Mouse (Mus musculus): ENCODE results near the gene Alkbh3. TPM values are rescaled to one million over a fixed set of nuclear protein-coding genes. Genes with fewer than 3 reads are reported as not detected.

Gene Alkbh3
- polyA plus RNA-seq, 1 experiment from 2014 or later: 70.0 TPM

- no peak overlapping the region for H3K9ac ChIP-seq (ENCODE audit: low read length)
- ATAC-seq (ENCODE audit: low read depth): no peak; the same call in 1 of the 2 replicates
- no peak overlapping the region for H3K4me2 ChIP-seq (ENCODE audit: low read depth, low read length)
- 68% methylated on average over 4 of the region's 4 CpGs for WGBS
- no peaks in the 10 kb centered on the region for H3K9me3 ChIP-seq (ENCODE audit: control insufficient read depth, low read length)
- peaks cover 30% of the 10 kb centered on the region for H3K36me3 ChIP-seq (ENCODE audit: control insufficient read depth, insufficient read depth, low read length)
- H3K27ac ChIP-seq (ENCODE audit: low read length): no peak overlapping the region
- H3K4me1 ChIP-seq (replicated peaks; ENCODE audit: control insufficient read depth, insufficient read depth, low read length): no peaks in the 10 kb centered on the region
- no peak overlapping the region for H3K4me3 ChIP-seq (ENCODE audit: low read length)
- no peaks in the 10 kb centered on the region for H3K27me3 ChIP-seq (ENCODE audit: control insufficient read depth, insufficient read depth, low read depth, low read length)
Observed at GRCm38 (mm10) chr2:94001918-94002317, 8.7 kb downstream of the Alkbh3 start.

DNA sequence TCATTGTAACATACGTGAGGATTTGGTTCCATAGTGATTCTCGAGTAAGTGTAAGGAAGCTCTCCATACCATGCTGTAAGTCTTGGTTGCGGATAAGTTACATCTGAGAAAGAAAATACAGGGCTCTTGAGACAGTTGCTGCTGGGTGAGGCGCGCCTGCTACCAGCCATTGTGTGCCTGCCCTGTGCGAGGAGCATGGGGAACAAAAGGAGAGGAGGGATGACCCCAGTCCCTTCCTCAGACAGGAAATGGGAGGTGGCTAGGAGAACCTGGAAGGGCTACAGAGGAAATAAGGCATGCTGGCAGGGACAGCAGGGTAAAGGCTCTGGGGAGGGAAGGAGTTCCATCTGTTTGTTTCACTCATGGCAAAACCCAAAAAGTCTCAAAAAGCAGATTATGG lies 9.2 kb downstream of the Alkbh3 start:
- WGBS: 76% methylated on average over 6 of the region's 6 CpGs
- H3K4me3 ChIP-seq (ENCODE audit: low read length): no peak overlapping the region
- peaks cover 31% of the 10 kb centered on the region for H3K36me3 ChIP-seq (ENCODE audit: control insufficient read depth, insufficient read depth, low read length)
- H3K4me2 ChIP-seq (ENCODE audit: low read depth, low read length): no peak overlapping the region
- H3K27me3 ChIP-seq (ENCODE audit: control insufficient read depth, insufficient read depth, low read depth, low read length): no peaks in the 10 kb centered on the region
- ATAC-seq (ENCODE audit: low read depth): peak; percentile 69
- peak overlapping the region; percentile 47; the same call in 1 of the 2 replicates for H3K27ac ChIP-seq (ENCODE audit: low read length)
- H3K9me3 ChIP-seq (ENCODE audit: control insufficient read depth, low read length): no peaks in the 10 kb centered on the region
- no peaks in the 10 kb centered on the region for H3K4me1 ChIP-seq (replicated peaks; ENCODE audit: control insufficient read depth, insufficient read depth, low read length)
- H3K9ac ChIP-seq (ENCODE audit: low read length): no peak overlapping the region

GRCm38 (mm10) chr2:93996254-93996653 lies 14.4 kb downstream of the Alkbh3 start, which contains the start of gene Gm27027:
Gene Gm27027, minus strand, starts transcription at chr2:93996354.
- H3K27me3 ChIP-seq (ENCODE audit: control insufficient read depth, insufficient read depth, low read depth, low read length): no peaks in the 10 kb centered on the region
- no peaks in the 10 kb centered on the region for H3K9me3 ChIP-seq (ENCODE audit: control insufficient read depth, low read length)
- H3K4me2 ChIP-seq (ENCODE audit: low read depth, low read length): no peak within 1 kb of the TSS
- no peak within 1 kb of the TSS for H3K9ac ChIP-seq (ENCODE audit: low read length)
- H3K27ac ChIP-seq (ENCODE audit: low read length): no peak within 1 kb of the TSS
- peaks cover 19% of the 10 kb centered on the region for H3K36me3 ChIP-seq (ENCODE audit: control insufficient read depth, insufficient read depth, low read length)
- WGBS: 88% methylated on average over 6 of the region's 6 CpGs
- H3K4me3 ChIP-seq (ENCODE audit: low read length): no peak within 1 kb of the TSS
- H3K4me1 ChIP-seq (replicated peaks; ENCODE audit: control insufficient read depth, insufficient read depth, low read length): 0 out of 2 replicates have a peak, but pooled peaks cover 3% of the 10 kb centered on the region
- ATAC-seq (ENCODE audit: low read depth): no peak

GRCm38 (mm10) chr2:93992810-93993209 lies 17.8 kb downstream of the Alkbh3 start:
- Histone ChIP-seq H3K4me3 (ENCODE audit: low read length) (no peak overlapping the region), H3K27ac (ENCODE audit: low read length) (no peak overlapping the region), H3K9me3 (ENCODE audit: control insufficient read depth, low read length) (no peaks in the 10 kb centered on the region), H3K36me3 (ENCODE audit: control insufficient read depth, insufficient read depth, low read length) (peaks cover 21% of the 10 kb centered on the region; the same call in 1 of the 2 replicates), H3K4me1 (replicated peaks; ENCODE audit: control insufficient read depth, insufficient read depth, low read length) (0 out of 2 replicates have a peak, but pooled peaks cover 3% of the 10 kb centered on the region), H3K4me2 (ENCODE audit: low read depth, low read length) (no peak overlapping the region), H3K9ac (ENCODE audit: low read length) (no peak overlapping the region), H3K27me3 (ENCODE audit: control insufficient read depth, insufficient read depth, low read depth, low read length) (no peaks in the 10 kb centered on the region)
- 60% methylated on average over 3 of the region's 3 CpGs for WGBS
- ATAC-seq (ENCODE audit: low read depth): no peak

DNA sequence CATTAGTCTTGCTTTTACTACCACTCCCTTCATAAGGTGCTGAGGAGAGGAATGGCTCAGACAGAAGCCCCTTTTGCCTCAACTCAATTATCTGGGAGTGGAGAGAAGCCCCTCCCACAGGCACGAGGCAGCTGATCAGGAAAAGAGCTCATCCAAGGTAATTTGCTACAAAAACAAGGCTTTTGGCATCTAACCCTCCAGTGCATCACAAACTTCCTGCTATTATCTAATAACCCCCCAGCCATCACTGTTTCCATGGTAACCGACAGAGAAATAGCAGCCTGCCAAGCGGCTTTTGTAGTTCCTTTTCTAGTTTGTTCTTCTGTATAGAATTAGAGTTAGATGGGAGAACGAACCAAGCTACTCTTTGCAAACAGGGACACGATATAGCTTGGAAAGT lies 18.3 kb downstream of the Alkbh3 start:
- ATAC-seq (ENCODE audit: low read depth): peak; percentile 20; the same call in 1 of the 2 replicates
- Histone ChIP-seq H3K4me1 (replicated peaks; ENCODE audit: control insufficient read depth, insufficient read depth, low read length) (0 out of 2 replicates have a peak, but pooled peaks cover 3% of the 10 kb centered on the region), H3K27me3 (ENCODE audit: control insufficient read depth, insufficient read depth, low read depth, low read length) (no peaks in the 10 kb centered on the region), H3K4me3 (ENCODE audit: low read length) (no peak overlapping the region), H3K27ac (ENCODE audit: low read length) (peak overlapping the region; percentile 19; the same call in 1 of the 2 replicates), H3K4me2 (ENCODE audit: low read depth, low read length) (no peak overlapping the region), H3K36me3 (ENCODE audit: control insufficient read depth, insufficient read depth, low read length) (peaks cover 22% of the 10 kb centered on the region; the same call in 1 of the 2 replicates), H3K9me3 (ENCODE audit: control insufficient read depth, low read length) (no peaks in the 10 kb centered on the region), H3K9ac (ENCODE audit: low read length) (no peak overlapping the region)
- 55% methylated on average over 5 of the region's 5 CpGs for WGBS

DNA sequence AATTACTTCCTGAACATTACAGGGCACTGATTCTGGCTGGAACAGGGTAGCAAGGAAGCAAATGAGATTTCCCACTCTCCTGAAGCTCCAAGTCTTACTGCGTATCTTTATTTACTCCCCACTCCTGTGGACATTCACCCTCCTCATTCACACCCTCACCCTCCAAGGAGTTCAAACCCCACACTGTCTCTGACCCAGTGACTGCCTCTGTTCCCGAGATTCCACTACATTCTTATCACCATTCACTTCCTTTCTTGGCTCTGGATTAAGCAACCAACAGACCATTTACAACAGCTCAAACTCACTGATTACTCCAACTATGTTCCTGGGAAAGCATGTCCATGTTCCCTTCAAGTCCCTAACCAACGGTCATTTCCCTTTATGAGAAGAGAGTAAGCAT lies 19.3 kb downstream of the Alkbh3 start:
- peaks cover 15% of the 10 kb centered on the region for H3K36me3 ChIP-seq (ENCODE audit: control insufficient read depth, insufficient read depth, low read length)
- H3K27me3 ChIP-seq (ENCODE audit: control insufficient read depth, insufficient read depth, low read depth, low read length): no peaks in the 10 kb centered on the region
- H3K9ac ChIP-seq (ENCODE audit: low read length): no peak overlapping the region
- H3K27ac ChIP-seq (ENCODE audit: low read length): 0 out of 2 replicates have a peak overlapping the region, but pooled peaks have one; percentile 3
- H3K9me3 ChIP-seq (ENCODE audit: control insufficient read depth, low read length): no peaks in the 10 kb centered on the region
- no peak overlapping the region for H3K4me2 ChIP-seq (ENCODE audit: low read depth, low read length)
- H3K4me1 ChIP-seq (replicated peaks; ENCODE audit: control insufficient read depth, insufficient read depth, low read length): 0 out of 2 replicates have a peak, but pooled peaks cover 3% of the 10 kb centered on the region
- H3K4me3 ChIP-seq (ENCODE audit: low read length): no peak overlapping the region
- peak; percentile 62 for ATAC-seq (ENCODE audit: low read depth)
- WGBS: 54% methylated on average over 3 of the region's 3 CpGs

- Histone ChIP-seq H3K9ac (ENCODE audit: low read length) (no peak overlapping the region), H3K4me2 (ENCODE audit: low read depth, low read length) (no peak overlapping the region), H3K4me3 (ENCODE audit: low read length) (no peak overlapping the region), H3K27ac (ENCODE audit: low read length) (no peak overlapping the region), H3K27me3 (ENCODE audit: control insufficient read depth, insufficient read depth, low read depth, low read length) (no peaks in the 10 kb centered on the region), H3K36me3 (ENCODE audit: control insufficient read depth, insufficient read depth, low read length) (peaks cover 10% of the 10 kb centered on the region), H3K9me3 (ENCODE audit: control insufficient read depth, low read length) (no peaks in the 10 kb centered on the region), H3K4me1 (replicated peaks; ENCODE audit: control insufficient read depth, insufficient read depth, low read length) (peaks cover 13% of the 10 kb centered on the region)
- ATAC-seq (ENCODE audit: low read depth): no peak
- WGBS: 87% methylated on average over 2 of the region's 2 CpGs
Observed at GRCm38 (mm10) chr2:93988440-93988839, 22.2 kb downstream of the Alkbh3 start.

DNA sequence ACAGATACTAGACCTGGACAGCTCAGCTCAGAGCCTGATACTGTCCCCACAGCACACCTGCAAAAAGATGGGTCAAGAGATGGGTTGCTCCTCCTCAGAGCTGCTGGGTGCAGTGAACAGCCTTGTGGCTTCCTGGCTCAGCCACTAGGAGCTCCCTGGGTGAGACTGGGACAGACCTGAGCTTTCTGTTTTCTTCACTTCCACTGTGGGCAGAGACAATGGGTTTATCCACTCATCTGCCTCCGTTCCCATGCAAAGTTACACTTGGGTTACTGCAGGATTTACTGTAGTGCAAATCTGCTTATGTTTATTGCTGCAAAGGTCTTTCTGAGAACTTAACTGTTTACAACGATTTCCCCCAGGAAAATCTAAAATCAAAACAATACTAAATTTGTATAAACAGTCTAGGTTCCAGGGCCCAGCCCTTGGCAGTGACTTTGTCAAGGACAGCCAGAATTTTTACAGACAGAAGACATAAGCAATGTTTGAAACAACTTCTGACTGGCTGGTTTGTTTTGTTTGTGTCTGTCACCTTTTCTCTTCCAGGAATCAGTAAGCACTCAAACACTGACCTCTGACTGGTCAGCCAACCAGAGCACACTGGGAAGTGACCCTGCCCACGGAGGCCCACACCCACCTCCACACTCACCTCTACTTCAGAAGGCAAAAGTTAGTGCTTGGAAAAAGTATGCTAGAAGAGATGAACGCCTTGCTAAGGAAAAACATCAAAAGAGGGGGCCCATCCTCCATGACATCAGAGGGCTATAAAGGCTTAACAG lies 28.0 kb downstream of the Alkbh3 start:
- ATAC-seq (ENCODE audit: low read depth): peak; percentile 78
- H3K4me2 ChIP-seq (ENCODE audit: low read depth, low read length): no peak overlapping the region
- no peak overlapping the region for H3K4me3 ChIP-seq (ENCODE audit: low read length)
- peaks cover 18% of the 10 kb centered on the region for H3K4me1 ChIP-seq (replicated peaks; ENCODE audit: control insufficient read depth, insufficient read depth, low read length)
- peak overlapping the region; percentile 82 for H3K27ac ChIP-seq (ENCODE audit: low read length)
- peaks cover 3% of the 10 kb centered on the region for H3K36me3 ChIP-seq (ENCODE audit: control insufficient read depth, insufficient read depth, low read length)
- no peak overlapping the region for H3K9ac ChIP-seq (ENCODE audit: low read length)
- no peaks in the 10 kb centered on the region for H3K9me3 ChIP-seq (ENCODE audit: control insufficient read depth, low read length)
- 34% methylated on average over 4 of the region's 4 CpGs for WGBS
- H3K27me3 ChIP-seq (ENCODE audit: control insufficient read depth, insufficient read depth, low read depth, low read length): no peaks in the 10 kb centered on the region

- H3K27me3 ChIP-seq (ENCODE audit: control insufficient read depth, insufficient read depth, low read depth, low read length): no peaks in the 10 kb centered on the region
- peaks cover 29% of the 10 kb centered on the region for H3K4me1 ChIP-seq (replicated peaks; ENCODE audit: control insufficient read depth, insufficient read depth, low read length)
- no peak overlapping the region for H3K9ac ChIP-seq (ENCODE audit: low read length)
- H3K27ac ChIP-seq (ENCODE audit: low read length): peak overlapping the region; percentile 32
- no peaks in the 10 kb centered on the region for H3K36me3 ChIP-seq (ENCODE audit: control insufficient read depth, insufficient read depth, low read length)
- ATAC-seq (ENCODE audit: low read depth): no peak
- WGBS: 72% methylated on average over 7 of the region's 7 CpGs
- H3K9me3 ChIP-seq (ENCODE audit: control insufficient read depth, low read length): no peaks in the 10 kb centered on the region
- no peak overlapping the region for H3K4me2 ChIP-seq (ENCODE audit: low read depth, low read length)
- H3K4me3 ChIP-seq (ENCODE audit: low read length): no peak overlapping the region
Observed at GRCm38 (mm10) chr2:93979249-93980120, 31.1 kb downstream of the Alkbh3 start.

All from lung, embryonic 16.5 days (tissue).